Mouse (Mus musculus) ES-E14 (cell line): ENCODE measurements around the gene Cog7. TPM values are rescaled to one million over a fixed set of nuclear protein-coding genes. Genes with fewer than 3 reads are reported as not detected.

Experiments used
- DNase-seq: peaks from one replicate; pipeline ENCODE4 v3.0.0-alpha.2; 2013; ENCODE audit warnings: low read depth, low spot score
- H3K27ac ChIP-seq: 2 replicates; pipeline ENCODE4 v1.5.1; 2012; ENCODE audit warnings: low read depth, mild to moderate bottlenecking, low read length, moderate library complexity, mixed read lengths; ENCODE audit not compliant: poor library complexity, insufficient read depth, severe bottlenecking
- H3K36me3 ChIP-seq: 2 replicates; pipeline ENCODE4 v1.6.1; 2012; ENCODE audit warnings: mild to moderate bottlenecking, low read length, moderate library complexity, mixed read lengths; ENCODE audit not compliant: control insufficient read depth, poor library complexity, insufficient read depth, severe bottlenecking
- H3K4me1 ChIP-seq, 2 experiments: fragments of 150-350 bp in 1 of 2; sonication (generic) in 1 of 2; 2 replicates each; pipeline ENCODE4 v1.6.1; 2012; ENCODE audit warnings: low read length in 2 of 2, mild to moderate bottlenecking in 1 of 2, mixed read lengths in 1 of 2; ENCODE audit not compliant: control insufficient read depth in 2 of 2, insufficient read depth in 2 of 2, poor library complexity in 1 of 2
- H3K4me3 ChIP-seq, 2 experiments: fragments of 150-350 bp in 1 of 2; sonication (generic) in 1 of 2; 2 replicates each; pipeline ENCODE4 v1.5.1; 2012; ENCODE audit warnings: low read length in 2 of 2, low read depth in 1 of 2, mild to moderate bottlenecking in 1 of 2, mixed read lengths in 1 of 2; ENCODE audit not compliant: insufficient read depth in 1 of 2, poor library complexity in 1 of 2, severe bottlenecking in 1 of 2
- H3K9ac ChIP-seq: 2 replicates; pipeline ENCODE4 v1.6.1; 2012; ENCODE audit warnings: low read depth, mild to moderate bottlenecking, low read length, mixed read lengths; ENCODE audit not compliant: poor library complexity, insufficient read depth, severe bottlenecking
- H3K9me3 ChIP-seq: fragments of 150-350 bp; sonication (generic); 2 replicates; pipeline ENCODE4 v1.6.1; 2012; ENCODE audit warnings: low read depth, mild to moderate bottlenecking, low read length; ENCODE audit not compliant: control insufficient read depth, insufficient read depth
- CHD2 ChIP-seq: IDR thresholded peaks from 2 replicates; pipeline ENCODE4 v1.6.1; 2014; ENCODE audit warnings: mild to moderate bottlenecking, low read depth, low read length, inconsistent platforms
- HCFC1 ChIP-seq: IDR thresholded peaks from 2 replicates; pipeline ENCODE4 v1.6.1; 2012; ENCODE audit warnings: low read length, inconsistent platforms, borderline replicate concordance; ENCODE audit not compliant: insufficient read depth
- MAFK ChIP-seq: IDR thresholded peaks from 2 replicates; pipeline ENCODE4 v1.6.1; 2014; ENCODE audit warnings: mild to moderate bottlenecking, low read depth, low read length, inconsistent platforms; ENCODE audit not compliant: insufficient read depth
- ZC3H11A ChIP-seq: IDR thresholded peaks from 2 replicates; pipeline ENCODE4 v1.6.1; 2012; ENCODE audit warnings: low read depth, mild to moderate bottlenecking, inconsistent platforms, low read length, borderline replicate concordance
- ZNF384 ChIP-seq: IDR thresholded peaks from 2 replicates; pipeline ENCODE4 v1.6.1; 2012; ENCODE audit warnings: low read depth, low read length, inconsistent platforms
- in situ Hi-C, 2 experiments: fragments of 600-800 bp; cut with MboI; formaldehyde crosslinking; loops; one replicate each; pipeline ENCODE4 v1.15.1; 2025; ENCODE audit warnings: low sequenced_read_pairs in 2 of 2, inconsistent platforms in 1 of 2; ENCODE audit not compliant: unreplicated experiment in 2 of 2
- total RNA-seq: library from RNA; depleted of rRNA; stranded (reverse); fragments of 300-350 nt; gene quantifications from 2 replicates; pipeline ENCODE4 v1.2.3, GENCODE M21; 2012

Gene Cog7
- total RNA-seq, 1 experiment = 19.9 TPM

DNA sequence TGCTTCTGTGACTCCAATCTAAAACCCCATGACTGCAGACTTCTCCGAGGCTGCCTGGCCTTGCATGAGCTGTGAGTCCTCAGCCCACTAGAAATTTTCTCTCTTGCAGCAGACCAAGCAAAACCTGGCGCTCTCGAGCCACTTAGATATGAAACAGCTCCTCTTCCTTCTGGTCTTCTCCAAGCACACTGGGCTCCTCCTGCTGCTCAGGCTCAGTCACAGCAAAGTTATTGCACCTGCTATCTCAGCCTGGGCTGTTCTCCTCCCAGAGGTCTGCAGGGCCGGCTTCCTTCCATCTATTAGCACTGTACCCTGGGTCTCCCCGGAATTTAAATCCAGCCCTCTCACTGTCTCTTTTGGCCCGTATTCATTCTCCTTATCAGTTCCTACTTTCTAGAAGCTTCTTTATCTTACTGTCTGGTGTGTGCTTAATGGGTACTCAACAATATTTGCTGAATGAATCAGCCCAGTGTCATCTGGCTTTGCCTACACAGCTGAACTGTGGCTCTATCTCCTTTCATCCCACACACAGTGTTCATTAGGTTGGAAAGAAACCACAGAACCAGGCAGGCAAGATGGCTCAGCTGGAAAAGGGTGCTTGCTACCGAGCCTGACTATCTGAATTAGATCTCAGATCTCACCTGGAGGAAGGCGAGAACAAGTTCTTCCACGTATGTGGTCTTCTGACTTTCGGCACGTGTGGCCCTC, 124.2 kb downstream of the Cog7 start:
- Histone ChIP-seq H3K27ac (no peak overlapping the region), H3K9ac (no peak overlapping the region), H3K4me1 (no peaks in the 10 kb centered on the region), H3K36me3 (no peaks in the 10 kb centered on the region), H3K4me3 (no peak overlapping the region), H3K9me3 (no peaks in the 10 kb centered on the region)
- DNase-seq = no peak
- in situ Hi-C loops = no loop called here
- TF ChIP-seq ZNF384 = no peak
- no peak for TF ChIP-seq HCFC1
- TF ChIP-seq MAFK = no peak
- TF ChIP-seq ZC3H11A = no peak

- DNase-seq = no peak
Measured at GRCm38 (mm10) chr7:121848537-121849168, 132.9 kb downstream of the Cog7 start.

GRCm38 (mm10) chr7:121845964-121846363, 135.5 kb downstream of the Cog7 start:
- no peak for TF ChIP-seq ZNF384
- no peak for TF ChIP-seq CHD2
- TF ChIP-seq MAFK = no peak
- no peak for TF ChIP-seq HCFC1
- TF ChIP-seq ZC3H11A = no peak
- no peak overlapping the region for H3K9ac ChIP-seq
- no peak for DNase-seq
- no peak overlapping the region for H3K27ac ChIP-seq
- H3K4me3 ChIP-seq = no peak overlapping the region
- H3K9me3 ChIP-seq = no peaks in the 10 kb centered on the region
- in situ Hi-C loops = no loop called here
- no peaks in the 10 kb centered on the region for H3K4me1 ChIP-seq
- no peaks in the 10 kb centered on the region for H3K36me3 ChIP-seq

More at GRCm38 (mm10) chr7:121848537-121849168, 132.9 kb downstream of the Cog7 start:
- Histone ChIP-seq H3K36me3 (no peaks in the 10 kb centered on the region), H3K27ac (no peak overlapping the region), H3K4me3 (no peak overlapping the region), H3K9me3 (no peaks in the 10 kb centered on the region), H3K4me1 (no peaks in the 10 kb centered on the region), H3K9ac (no peak overlapping the region)
- in situ Hi-C loops = no loop called here
- TF ChIP-seq CHD2 (no peak), ZNF384 (no peak), ZC3H11A (no peak), HCFC1 (no peak), MAFK (no peak)

- H3K4me3 ChIP-seq = no peak overlapping the region
- H3K9me3 ChIP-seq = no peaks in the 10 kb centered on the region
- TF ChIP-seq CHD2 = no peak
- in situ Hi-C loops = no loop called here
- no peak overlapping the region for H3K27ac ChIP-seq
- DNase-seq = no peak
- no peak overlapping the region for H3K9ac ChIP-seq
- no peaks in the 10 kb centered on the region for H3K4me1 ChIP-seq
- no peaks in the 10 kb centered on the region for H3K36me3 ChIP-seq
Measured at GRCm38 (mm10) chr7:121842234-121842633, 139.3 kb downstream of the Cog7 start.

DNA sequence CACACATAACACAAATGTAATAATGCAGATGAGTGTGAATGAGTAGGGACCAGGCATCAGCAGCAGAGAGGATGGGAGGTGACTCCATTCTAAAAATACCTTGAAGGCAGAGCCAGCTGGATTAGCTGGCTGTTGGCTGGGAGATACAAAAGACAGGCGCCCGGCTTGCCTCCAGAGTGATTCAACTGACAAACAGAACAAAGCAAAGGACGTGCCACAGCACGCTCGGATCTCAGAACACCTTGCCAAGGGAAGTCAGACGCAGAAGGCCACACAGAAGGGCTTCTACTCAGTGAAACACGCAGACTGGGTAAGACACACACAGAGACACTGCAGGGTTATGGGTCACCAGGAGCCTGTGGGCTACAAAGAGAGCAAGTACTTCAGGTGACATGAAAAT, 140.7 kb downstream of the Cog7 start:
- no peak overlapping the region for H3K27ac ChIP-seq
- in situ Hi-C loops = no loop called here
- no peak overlapping the region for H3K9ac ChIP-seq
- no peaks in the 10 kb centered on the region for H3K36me3 ChIP-seq
- H3K4me1 ChIP-seq = no peaks in the 10 kb centered on the region
- peak; percentile 16 for DNase-seq
- no peak overlapping the region for H3K4me3 ChIP-seq
- no peaks in the 10 kb centered on the region for H3K9me3 ChIP-seq
- no peak for TF ChIP-seq ZNF384
- no peak for TF ChIP-seq HCFC1
- no peak for TF ChIP-seq MAFK
- no peak for TF ChIP-seq ZC3H11A
- TF ChIP-seq CHD2 = no peak
